Mouse (Mus musculus) right cerebral cortex, postnatal 36 days (tissue): ENCODE data around the gene Iffo2.
A peak's percentile ranks its signal among the peaks of the same experiment; 100 is the strongest.

Source experiments
- DNase-seq, 2 experiments: peaks; one replicate each; pipeline ENCODE4 v3.0.0; 2022; ENCODE audit warnings: low spot score in 2 of 2, mixed read lengths in 1 of 2

Gene Iffo2

GRCm38 (mm10) chr4:139532081-139532480, 1.7 kb downstream of the Iffo2 start:
- DNase-seq, result no peak

GRCm38 (mm10) chr4:139535127-139535695, 4.9 kb downstream of the Iffo2 start:
- no peak for DNase-seq

GRCm38 (mm10) chr4:139535719-139536118, 5.4 kb downstream of the Iffo2 start:
- no peak for DNase-seq

GRCm38 (mm10) chr4:139536706-139537105, 6.4 kb downstream of the Iffo2 start:
- no peak for DNase-seq

- DNase-seq, result no peak
Observed at GRCm38 (mm10) chr4:139540784-139541183, 10.4 kb downstream of the Iffo2 start.

GRCm38 (mm10) chr4:139545791-139546190, 15.4 kb downstream of the Iffo2 start:
- no peak for DNase-seq

GRCm38 (mm10) chr4:139549448-139549847, 19.1 kb downstream of the Iffo2 start:
- no peak for DNase-seq

- no peak for DNase-seq
Observed at GRCm38 (mm10) chr4:139555235-139555634, 24.9 kb downstream of the Iffo2 start.

- DNase-seq, result no peak
Observed at GRCm38 (mm10) chr4:139555951-139556350, 25.6 kb downstream of the Iffo2 start.

- DNase-seq, result peak; percentile 27 to 59
Observed at GRCm38 (mm10) chr4:139568361-139568760, 38.0 kb downstream of the Iffo2 start.

GRCm38 (mm10) chr4:139570756-139571155, 40.4 kb downstream of the Iffo2 start:
- DNase-seq, result no peak

- DNase-seq, result no peak
Observed at GRCm38 (mm10) chr4:139572928-139573512, 42.7 kb downstream of the Iffo2 start.

- DNase-seq, result peak; percentile 96 to 97
Observed at GRCm38 (mm10) chr4:139574156-139574798, 43.9 kb downstream of the Iffo2 start.

- DNase-seq, result peak; percentile 52 to 71
Observed at GRCm38 (mm10) chr4:139574799-139575672, 44.7 kb downstream of the Iffo2 start.

- no peak for DNase-seq
Observed at GRCm38 (mm10) chr4:139575673-139576003, 45.3 kb downstream of the Iffo2 start.

GRCm38 (mm10) chr4:139576251-139576880, 46.0 kb downstream of the Iffo2 start:
- no peak for DNase-seq

- DNase-seq, result no peak
Observed at GRCm38 (mm10) chr4:139577006-139577405, 46.7 kb downstream of the Iffo2 start.

- DNase-seq, result no peak
Observed at GRCm38 (mm10) chr4:139578389-139578788, 48.0 kb downstream of the Iffo2 start.

GRCm38 (mm10) chr4:139579003-139579402, 48.7 kb downstream of the Iffo2 start:
- DNase-seq, result no peak

GRCm38 (mm10) chr4:139579466-139579865, 49.1 kb downstream of the Iffo2 start:
- DNase-seq, result no peak

GRCm38 (mm10) chr4:139580663-139581336, 50.5 kb downstream of the Iffo2 start:
- DNase-seq, result no peak
